Mouse (Mus musculus) neural tube, embryonic 14.5 days (tissue): ENCODE results near the gene Cep170b. TPM values are rescaled to one million over a fixed set of nuclear protein-coding genes. Genes with fewer than 3 reads are reported as not detected.
A peak's percentile ranks its signal among the peaks of the same experiment; 100 is the strongest.

Experiments
- ATAC-seq: fragments of 200-750 bp; cut with Nextera tagmentation; 2 replicates; pipeline ENCODE4 v1.8.0; 2017; ENCODE audit warnings: low read depth, mild to moderate bottlenecking, moderate TSS enrichment, moderate library complexity
- H3K27ac ChIP-seq: fragments of 300-500 bp; sonication (generic); 2 replicates; pipeline ENCODE4 v1.5.1; 2014; ENCODE audit warnings: low read depth, mild to moderate bottlenecking, control low read depth, low read length, moderate library complexity, mixed read lengths
- H3K27me3 ChIP-seq: fragments of 300-500 bp; sonication (generic); 2 replicates; pipeline ENCODE4 v1.6.1; 2014; ENCODE audit warnings: low read length; ENCODE audit not compliant: control insufficient read depth, insufficient read depth
- H3K36me3 ChIP-seq: fragments of 300-500 bp; sonication (generic); 2 replicates; pipeline ENCODE4 v1.6.1; 2014; ENCODE audit warnings: low read length, mixed read lengths; ENCODE audit not compliant: control insufficient read depth, insufficient read depth
- H3K4me1 ChIP-seq: fragments of 300-500 bp; sonication (generic); 2 replicates; pipeline ENCODE4 v1.6.1; 2014; ENCODE audit warnings: low read length; ENCODE audit not compliant: control insufficient read depth, insufficient read depth
- H3K4me2 ChIP-seq: fragments of 300-500 bp; sonication (generic); 2 replicates; pipeline ENCODE4 v1.6.1; 2014; ENCODE audit warnings: mild to moderate bottlenecking, low read depth, low read length, control low read depth
- H3K4me3 ChIP-seq: fragments of 300-500 bp; sonication (generic); 2 replicates; pipeline ENCODE4 v1.5.1; 2014; ENCODE audit warnings: low read depth, low read length, control low read depth, mixed read lengths
- H3K9ac ChIP-seq: fragments of 300-500 bp; sonication (generic); replicated peaks from 2 replicates; pipeline ENCODE4 v1.6.1; 2014; ENCODE audit warnings: low read depth, mild to moderate bottlenecking, control low read depth, low read length, mixed read lengths
- H3K9me3 ChIP-seq: fragments of 300-500 bp; sonication (generic); 2 replicates; pipeline ENCODE4 v1.6.1; 2016; ENCODE audit warnings: low read length; ENCODE audit not compliant: control insufficient read depth
- WGBS: fragments of 180-500 bp; shearing (Covaris S2); extraction: QIAGEN DNeasy Blood & Tissue Kit; methylation state at CpG from one replicate; pipeline ENCODE4 v1.1.7; 2014; 5-methylcytosine and 5-hydroxymethylcytosine counted together
- polyA plus RNA-seq: library from polyadenylated mRNA; unstranded; fragments of >200 nt; fragmentation: Nextera tagmentation; extraction: Ambion mirVana; gene quantifications from 2 replicates; pipeline ENCODE4 v1.2.1, GENCODE M21; 2014

Gene Cep170b
- polyA plus RNA-seq, 1 experiment from 2014 or later: 36.1 TPM

DNA sequence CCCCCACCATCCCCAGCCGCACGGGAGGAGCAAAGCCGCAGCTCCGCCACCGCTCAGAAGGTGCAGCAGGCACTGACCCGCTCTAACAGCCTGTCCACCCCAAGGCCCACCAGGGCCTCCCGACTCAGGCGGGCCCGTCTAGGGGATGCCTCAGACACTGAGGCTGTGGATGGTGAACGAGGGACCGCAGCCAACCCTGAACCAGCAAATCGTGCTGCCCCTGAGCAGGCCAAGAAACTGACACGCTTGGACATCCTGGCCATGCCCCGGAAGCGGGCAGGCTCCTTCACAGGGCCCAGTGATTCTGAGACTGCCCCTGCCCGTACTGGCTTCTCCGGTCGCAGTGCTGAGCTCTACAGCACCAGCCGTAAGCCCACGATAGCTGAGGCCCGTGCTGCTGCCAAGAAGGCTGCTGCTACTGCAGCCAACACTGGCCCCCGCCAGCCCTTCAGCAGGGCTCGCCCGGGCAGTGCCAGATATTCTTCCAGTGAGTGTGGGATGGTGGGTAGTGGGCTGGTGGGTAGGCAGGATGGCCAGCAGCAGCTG is 18.8 kb downstream of the Cep170b start:
- H3K9ac ChIP-seq: no peak overlapping the region
- no peaks in the 10 kb centered on the region for H3K9me3 ChIP-seq
- no peak overlapping the region for H3K4me2 ChIP-seq
- 95% methylated on average over 24 of the region's 24 CpGs for WGBS
- no peak for ATAC-seq
- no peak overlapping the region for H3K27ac ChIP-seq
- no peaks in the 10 kb centered on the region for H3K27me3 ChIP-seq
- peaks cover 57% of the 10 kb centered on the region for H3K36me3 ChIP-seq
- no peak overlapping the region for H3K4me3 ChIP-seq
- H3K4me1 ChIP-seq: no peaks in the 10 kb centered on the region

DNA sequence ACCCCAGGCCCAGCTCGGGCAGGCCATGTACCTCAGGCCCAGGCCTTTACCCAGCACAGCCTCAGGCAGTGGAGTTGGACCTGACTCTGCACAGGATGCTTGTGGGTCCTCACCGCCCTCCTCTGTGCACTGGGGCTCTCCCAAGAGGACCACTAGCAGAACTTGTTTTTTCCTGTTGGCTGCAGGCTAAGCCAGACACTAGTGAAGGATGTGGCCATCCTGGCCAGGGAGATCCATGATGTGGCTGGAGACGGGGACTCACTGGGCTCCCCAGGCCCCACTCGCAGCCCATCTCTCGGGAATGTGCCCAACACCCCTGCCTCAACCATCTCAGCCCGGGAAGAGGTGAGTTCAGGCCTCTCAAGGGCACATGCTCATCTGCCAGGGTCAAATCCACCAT is 22.5 kb downstream of the Cep170b start:
- no peak for ATAC-seq
- H3K4me3 ChIP-seq: no peak overlapping the region
- no peaks in the 10 kb centered on the region for H3K27me3 ChIP-seq
- H3K9ac ChIP-seq: no peak overlapping the region
- H3K36me3 ChIP-seq: peaks cover 42% of the 10 kb centered on the region
- WGBS: 71% methylated on average over 6 of the region's 6 CpGs
- H3K27ac ChIP-seq: no peak overlapping the region
- peaks cover 8% of the 10 kb centered on the region for H3K4me1 ChIP-seq
- H3K4me2 ChIP-seq: no peak overlapping the region
- no peaks in the 10 kb centered on the region for H3K9me3 ChIP-seq

DNA sequence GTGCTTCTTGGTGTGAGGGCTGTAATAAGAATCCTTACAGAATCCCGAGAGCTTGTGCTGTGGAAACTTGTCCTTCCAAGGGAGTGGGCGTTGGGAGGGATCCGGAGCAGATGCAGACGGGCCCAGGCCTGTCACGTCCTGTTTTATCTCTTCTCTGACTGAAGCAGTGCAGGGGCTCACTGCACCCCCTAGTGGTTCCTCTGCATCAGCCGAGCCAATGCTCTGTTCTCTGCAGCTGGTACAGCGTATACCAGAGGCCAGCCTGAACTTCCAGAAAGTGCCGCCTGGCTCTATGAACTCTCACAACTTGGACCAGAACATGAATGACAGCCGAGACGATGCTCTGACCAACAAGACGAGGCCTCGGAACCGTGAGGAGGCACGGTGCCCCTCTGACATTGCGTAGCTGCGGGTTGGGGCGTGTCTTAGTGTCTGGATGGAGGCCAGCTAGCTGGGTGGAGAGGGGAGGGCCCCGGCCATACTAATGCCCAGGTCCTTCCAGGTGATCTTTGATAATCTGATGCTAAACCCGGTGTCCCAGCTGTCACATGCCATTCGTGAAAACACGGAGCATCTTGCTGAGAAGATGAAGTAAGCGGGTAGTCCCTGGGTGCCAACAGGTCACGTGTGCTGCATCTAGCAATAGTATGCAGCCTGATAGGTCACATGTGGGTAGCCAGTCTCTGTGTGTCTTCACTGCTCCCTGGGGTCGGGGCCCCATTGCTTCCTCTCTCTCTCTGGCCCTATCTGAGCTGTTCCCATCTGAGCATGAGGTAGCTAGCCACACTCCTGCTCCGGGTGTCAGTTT is 23.1 kb downstream of the Cep170b start:
- Histone ChIP-seq H3K9ac (no peak overlapping the region), H3K9me3 (no peaks in the 10 kb centered on the region), H3K27ac (no peak overlapping the region), H3K4me1 (peaks cover 8% of the 10 kb centered on the region), H3K36me3 (peaks cover 36% of the 10 kb centered on the region), H3K4me2 (no peak overlapping the region), H3K4me3 (no peak overlapping the region), H3K27me3 (no peaks in the 10 kb centered on the region)
- peak; percentile 76 for ATAC-seq
- WGBS: 58% methylated on average over 25 of the region's 25 CpGs

DNA sequence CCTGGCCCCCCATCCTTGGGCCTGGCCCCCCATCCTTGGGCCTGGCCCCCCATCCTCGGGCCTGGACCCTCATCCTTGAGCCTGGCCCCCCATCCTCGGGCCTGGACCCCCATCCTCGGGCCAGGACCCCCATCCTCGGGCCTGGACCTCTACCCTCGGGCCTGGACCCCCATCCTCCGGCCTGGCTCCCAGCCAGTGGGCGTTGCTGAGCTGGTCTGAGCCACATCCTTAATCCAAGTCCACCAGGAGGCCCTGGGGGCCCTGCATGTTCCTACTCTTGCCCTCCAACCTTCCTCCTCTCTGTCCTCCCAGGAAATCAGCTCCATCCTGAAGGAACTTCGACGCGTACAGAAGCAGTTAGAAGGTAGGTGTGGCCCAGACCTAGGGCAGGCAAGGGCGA is 24.0 kb downstream of the Cep170b start:
- Histone ChIP-seq H3K4me2 (no peak overlapping the region), H3K36me3 (peaks cover 28% of the 10 kb centered on the region), H3K27me3 (no peaks in the 10 kb centered on the region), H3K9me3 (no peaks in the 10 kb centered on the region), H3K4me1 (peaks cover 8% of the 10 kb centered on the region), H3K27ac (no peak overlapping the region), H3K9ac (peak overlapping the region; percentile 16; the same call in 1 of the 2 replicates), H3K4me3 (no peak overlapping the region)
- WGBS: 86% methylated on average over 10 of the region's 11 CpGs
- no peak for ATAC-seq

DNA sequence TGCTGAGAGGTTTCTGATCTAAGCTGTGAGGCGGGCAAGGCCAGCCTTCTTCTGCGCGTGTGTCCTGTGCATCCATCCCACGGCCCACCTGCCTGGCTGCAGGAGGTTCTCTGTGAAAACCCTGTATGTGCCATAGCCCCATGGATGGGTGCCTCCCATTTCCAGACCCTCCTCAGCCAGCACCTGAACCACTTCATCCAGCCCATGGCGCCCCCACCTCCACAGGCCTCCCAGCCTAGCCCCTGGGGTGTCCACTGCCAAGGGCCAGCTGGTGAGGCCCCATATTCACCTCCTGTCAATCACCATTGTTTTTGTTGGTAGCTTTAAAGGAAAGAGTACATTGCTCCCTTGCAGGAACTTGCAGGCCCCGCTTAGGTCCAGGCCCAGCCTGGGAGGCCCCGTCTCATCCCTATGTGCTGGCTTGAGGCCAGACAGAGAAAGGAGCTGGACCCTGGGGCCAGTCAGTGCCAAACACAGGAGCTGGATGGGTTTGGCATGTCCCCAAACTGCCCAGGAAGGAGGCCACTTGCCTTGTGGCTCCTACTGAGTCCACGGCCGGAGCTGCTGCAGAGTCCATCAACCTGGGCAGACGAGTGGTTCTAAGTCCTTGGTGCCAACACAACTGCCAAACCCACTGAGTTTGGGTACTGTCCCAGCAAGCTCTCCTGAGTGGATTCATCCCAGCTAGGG is 24.8 kb downstream of the Cep170b start:
- H3K9me3 ChIP-seq: no peaks in the 10 kb centered on the region
- H3K4me1 ChIP-seq: peaks cover 9% of the 10 kb centered on the region
- no peak overlapping the region for H3K4me2 ChIP-seq
- no peak overlapping the region for H3K27ac ChIP-seq
- H3K36me3 ChIP-seq: peaks cover 23% of the 10 kb centered on the region
- H3K9ac ChIP-seq: peak overlapping the region; percentile 25; the same call in 1 of the 2 replicates
- H3K27me3 ChIP-seq: no peaks in the 10 kb centered on the region
- ATAC-seq: no peak
- WGBS: 80% methylated on average over 10 of the region's 10 CpGs
- no peak overlapping the region for H3K4me3 ChIP-seq

DNA sequence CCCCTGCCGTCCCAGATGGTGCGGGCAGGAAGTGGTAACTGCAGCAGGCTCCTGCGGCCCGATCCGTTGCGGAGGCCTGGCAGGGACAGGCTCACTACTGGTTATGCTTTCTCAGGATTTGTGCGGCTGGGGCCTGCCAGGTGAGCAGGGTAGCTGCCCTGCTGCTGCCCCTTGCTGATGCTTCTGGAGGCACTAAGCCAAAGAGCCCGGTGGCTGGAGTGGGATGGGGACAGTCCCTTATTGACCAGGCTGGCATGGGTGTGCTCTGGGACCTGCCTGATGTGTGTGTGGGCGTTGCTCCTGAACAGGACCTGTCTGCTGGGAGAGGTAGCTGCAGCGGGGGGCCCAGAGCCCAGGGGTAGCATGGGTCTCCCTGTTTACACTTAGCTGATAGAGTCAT is 25.5 kb downstream of the Cep170b start:
- Histone ChIP-seq H3K4me2 (no peak overlapping the region), H3K9me3 (no peaks in the 10 kb centered on the region), H3K36me3 (peaks cover 18% of the 10 kb centered on the region), H3K9ac (no peak overlapping the region; the same call in 1 of the 2 replicates), H3K4me3 (no peak overlapping the region), H3K27ac (no peak overlapping the region), H3K4me1 (peaks cover 13% of the 10 kb centered on the region), H3K27me3 (no peaks in the 10 kb centered on the region)
- 92% methylated on average over 10 of the region's 10 CpGs for WGBS
- no peak for ATAC-seq

DNA sequence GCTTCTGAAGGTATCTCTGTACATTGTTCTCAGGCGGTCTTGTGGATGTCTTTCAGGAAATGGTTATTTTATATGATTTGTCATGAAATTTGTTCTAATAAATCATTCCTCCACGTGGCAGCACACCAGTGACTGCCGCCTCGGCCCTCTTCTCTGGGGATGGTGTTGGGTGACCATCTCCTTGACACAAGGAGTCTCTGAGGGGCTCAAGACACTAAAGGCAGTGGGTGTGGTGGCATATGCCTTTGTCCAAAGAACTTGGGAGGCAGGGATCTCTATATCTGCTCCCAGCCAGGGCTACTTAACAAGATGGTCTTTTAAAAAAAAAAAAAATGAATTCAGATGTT is 26.2 kb downstream of the Cep170b start:
- no peak for ATAC-seq
- Histone ChIP-seq H3K4me2 (no peak overlapping the region), H3K27me3 (no peaks in the 10 kb centered on the region), H3K4me1 (peaks cover 15% of the 10 kb centered on the region), H3K27ac (no peak overlapping the region), H3K4me3 (no peak overlapping the region), H3K36me3 (peaks cover 15% of the 10 kb centered on the region), H3K9ac (no peak overlapping the region), H3K9me3 (no peaks in the 10 kb centered on the region)
- WGBS: 65% methylated on average over 4 of the region's 4 CpGs

DNA sequence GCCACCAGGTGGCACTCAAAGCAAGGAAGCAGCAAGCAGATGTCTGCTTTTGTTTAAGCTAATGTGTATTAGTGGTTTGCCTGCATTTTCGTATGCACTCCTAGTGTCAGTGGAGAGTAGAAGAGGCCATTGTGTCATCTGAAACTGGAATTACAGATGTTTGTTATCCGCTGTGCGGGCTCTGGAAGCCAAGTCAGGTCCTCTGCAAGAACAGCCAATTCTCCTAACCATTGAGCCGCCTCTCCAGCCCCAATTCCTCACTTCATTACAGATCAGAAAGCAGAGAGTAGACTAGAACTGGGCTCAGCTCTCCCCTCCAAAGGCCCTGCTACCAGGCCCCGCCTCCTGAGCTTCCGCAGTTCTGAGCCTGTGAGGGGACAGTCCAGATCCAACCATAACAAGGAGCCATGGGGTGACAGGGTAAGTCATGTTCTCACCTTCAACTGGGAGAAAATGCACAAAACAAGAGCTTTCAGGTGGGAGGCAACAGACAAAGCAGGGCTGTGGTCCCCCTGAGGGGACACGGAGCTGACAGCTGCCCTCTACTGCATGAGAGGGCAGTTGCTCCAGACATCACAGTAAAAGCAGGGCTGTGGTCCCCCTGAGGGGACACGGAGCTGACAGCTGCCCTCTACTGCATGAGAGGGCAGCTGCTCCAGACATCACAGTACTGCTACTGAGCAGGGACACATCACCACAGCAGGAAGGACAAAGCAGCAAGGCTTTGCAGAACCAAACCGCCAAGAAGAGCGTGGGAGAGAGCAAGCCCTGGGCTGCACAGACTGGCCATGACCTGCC is 26.8 kb downstream of the Cep170b start:
- H3K4me2 ChIP-seq: 0 out of 2 replicates have a peak overlapping the region, but pooled peaks have one; percentile 2
- peak overlapping the region; percentile 35; the same call in 1 of the 2 replicates for H3K9ac ChIP-seq
- peaks cover 15% of the 10 kb centered on the region for H3K4me1 ChIP-seq
- no peak overlapping the region for H3K4me3 ChIP-seq
- no peaks in the 10 kb centered on the region for H3K9me3 ChIP-seq
- 18% methylated on average over 10 of the region's 10 CpGs for WGBS
- ATAC-seq: peak; percentile 39; the same call in 1 of the 2 replicates
- H3K27me3 ChIP-seq: no peaks in the 10 kb centered on the region
- peaks cover 15% of the 10 kb centered on the region for H3K36me3 ChIP-seq
- peak overlapping the region; percentile 87 for H3K27ac ChIP-seq
